Mouse (Mus musculus) inflammation-experienced regulatory T-cells, adult 6 months (primary cell): ENCODE measurements around the gene Mbtps1. TPM values are rescaled to one million over a fixed set of nuclear protein-coding genes. Genes with fewer than 3 reads are reported as not detected.

Experiments used
- ATAC-seq: one replicate; pipeline ENCODE4 v1.8.0; 2017
- polyA plus RNA-seq, 3 experiments: library from polyadenylated mRNA; unstranded; fragments of 100-300 nt; shearing (Covaris generic); gene quantifications; one replicate each; pipeline ENCODE4 v1.2.1; 2017

Gene Mbtps1
- polyA plus RNA-seq, 3 experiments from 2014 or later, result 32.6 to 52.2 (median 45.6) TPM

GRCm38 (mm10) chr8:119557821-119558602 is 523 bp downstream of the Mbtps1 start:
- ATAC-seq, result peak; percentile 67

DNA sequence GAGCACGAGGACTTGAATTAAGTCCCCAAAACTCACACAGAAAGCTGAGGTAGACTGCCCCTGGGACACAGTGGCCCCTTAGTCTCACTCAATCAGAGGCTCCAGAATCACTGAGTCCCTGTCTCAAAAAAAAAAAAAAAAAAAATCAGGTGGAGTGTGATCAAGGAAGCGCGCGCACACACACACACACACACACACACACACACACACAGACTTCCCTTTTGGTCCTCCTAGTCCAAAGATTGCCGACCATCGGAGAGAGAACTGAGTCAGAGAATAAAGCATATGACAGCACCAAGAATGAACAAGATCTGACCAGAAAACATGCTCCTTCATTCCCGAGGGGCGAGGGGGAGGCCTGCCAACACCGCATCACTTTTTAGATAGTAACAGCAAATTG is 1.4 kb downstream of the Mbtps1 start:
- no peak for ATAC-seq

- no peak for ATAC-seq
Measured at GRCm38 (mm10) chr8:119555861-119556260, 2.7 kb downstream of the Mbtps1 start.

DNA sequence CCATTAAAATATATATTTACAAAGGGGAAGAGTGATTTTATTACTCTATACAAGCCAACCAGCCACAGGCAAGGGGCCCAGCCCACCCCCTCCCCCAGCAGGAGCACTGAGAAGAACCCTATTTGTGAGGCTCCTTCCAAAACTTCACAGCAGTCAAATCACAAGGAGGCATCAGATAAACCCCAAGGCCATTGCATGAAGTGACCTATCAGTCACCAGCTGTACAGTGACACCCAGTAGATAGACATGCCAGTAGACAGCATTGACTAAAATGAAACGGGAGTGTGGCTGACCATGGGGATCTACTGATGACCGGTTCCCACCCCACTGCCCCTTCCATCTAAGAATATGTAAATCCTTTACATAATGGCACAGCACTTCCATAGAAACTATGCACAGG is 5.6 kb downstream of the Mbtps1 start:
- ATAC-seq, result no peak

GRCm38 (mm10) chr8:119548560-119549113 is 9.9 kb downstream of the Mbtps1 start:
- ATAC-seq, result no peak

DNA sequence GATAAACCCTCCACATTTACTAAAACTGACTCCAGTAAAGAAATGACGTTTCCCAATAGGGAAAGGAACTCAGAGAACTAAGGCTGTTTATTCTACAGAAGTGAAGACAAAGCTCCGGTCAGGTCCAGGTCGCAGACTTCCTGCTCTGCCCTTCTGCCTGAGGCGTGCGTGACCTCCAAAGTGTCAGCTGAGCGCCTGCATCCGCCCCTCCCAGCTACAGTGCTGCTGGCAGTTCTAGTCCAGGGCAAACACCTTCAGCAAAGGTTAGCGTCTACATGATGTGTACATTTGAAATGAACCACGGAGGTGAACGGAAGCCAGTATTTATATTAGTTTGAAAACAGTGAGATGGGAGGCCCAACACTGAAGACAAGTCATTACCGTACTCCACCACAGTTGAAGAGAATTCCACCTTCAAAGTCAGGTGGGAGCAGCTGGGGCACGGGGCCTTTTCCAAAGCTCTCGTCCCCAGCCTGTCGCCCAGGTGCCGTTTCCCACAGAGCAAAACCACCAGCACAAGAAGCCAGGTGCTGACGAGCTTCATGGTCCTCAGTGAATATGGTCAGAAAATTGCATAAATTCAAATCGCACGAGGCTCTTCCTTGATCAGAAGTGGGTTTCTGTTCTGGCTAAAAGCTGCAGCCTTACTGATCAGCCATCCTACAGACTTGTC is 11.4 kb downstream of the Mbtps1 start:
- peak; percentile 38 for ATAC-seq

GRCm38 (mm10) chr8:119545791-119546190 is 12.7 kb downstream of the Mbtps1 start:
- ATAC-seq, result peak; percentile 16

DNA sequence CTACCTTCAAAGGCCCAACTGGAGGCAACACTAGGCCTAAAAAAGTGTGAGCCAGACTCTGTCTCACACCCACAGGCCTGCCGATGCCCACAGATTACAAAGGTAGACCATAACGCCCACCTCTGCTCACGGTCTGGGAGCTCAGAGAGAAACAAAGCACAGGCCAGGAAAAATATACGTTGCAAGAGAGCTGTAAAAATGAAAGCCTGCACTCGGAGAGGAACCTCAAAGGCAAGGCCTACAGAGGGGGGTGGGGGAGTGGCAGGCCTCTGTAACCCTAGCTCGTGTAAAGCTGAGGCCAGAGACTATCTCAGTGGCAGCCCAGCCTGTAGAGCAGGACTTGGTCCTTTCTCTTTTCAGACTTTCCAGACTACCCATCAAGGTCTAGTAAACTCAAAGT is 13.4 kb downstream of the Mbtps1 start:
- peak; percentile 67 for ATAC-seq

DNA sequence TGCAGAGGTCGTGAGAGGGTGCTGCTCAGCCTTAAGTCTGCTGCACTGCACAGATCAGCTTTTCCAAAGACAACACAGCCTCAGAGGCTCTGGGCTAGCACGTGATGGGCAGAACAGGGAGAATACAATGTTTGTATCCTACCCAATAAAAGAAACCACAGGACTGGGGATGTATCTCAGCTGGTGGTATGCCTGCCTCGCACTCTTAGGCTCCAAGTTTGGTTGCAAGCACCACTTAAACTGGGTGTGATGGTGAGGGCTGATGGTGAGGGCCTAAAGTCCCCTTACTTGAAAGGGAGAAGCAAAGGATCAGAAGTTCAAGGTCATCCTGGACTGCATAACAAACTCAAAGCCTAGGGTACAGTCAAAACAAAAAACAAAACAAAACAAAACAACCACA is 13.9 kb downstream of the Mbtps1 start:
- ATAC-seq, result no peak

GRCm38 (mm10) chr8:119531973-119532372 is 26.6 kb downstream of the Mbtps1 start:
- ATAC-seq, result no peak

DNA sequence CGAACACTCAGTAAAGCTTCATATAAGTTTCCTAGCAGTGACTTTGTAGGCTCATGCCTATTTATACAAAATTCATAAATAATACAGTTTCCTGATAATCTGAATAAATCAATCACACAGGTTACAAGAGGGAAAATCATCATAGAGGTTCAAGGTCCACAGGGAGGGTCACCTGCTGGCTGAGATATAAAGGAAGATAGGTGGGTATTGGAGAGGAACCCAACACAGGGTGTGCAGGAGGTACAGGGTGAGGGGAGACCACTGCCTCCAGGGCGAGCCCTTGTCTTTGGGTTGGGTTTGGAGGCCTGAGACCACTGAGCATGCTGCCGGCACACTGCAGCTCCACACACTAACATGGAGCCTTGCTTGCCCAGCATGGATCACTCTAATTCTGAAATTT is 27.1 kb downstream of the Mbtps1 start:
- ATAC-seq, result no peak

DNA sequence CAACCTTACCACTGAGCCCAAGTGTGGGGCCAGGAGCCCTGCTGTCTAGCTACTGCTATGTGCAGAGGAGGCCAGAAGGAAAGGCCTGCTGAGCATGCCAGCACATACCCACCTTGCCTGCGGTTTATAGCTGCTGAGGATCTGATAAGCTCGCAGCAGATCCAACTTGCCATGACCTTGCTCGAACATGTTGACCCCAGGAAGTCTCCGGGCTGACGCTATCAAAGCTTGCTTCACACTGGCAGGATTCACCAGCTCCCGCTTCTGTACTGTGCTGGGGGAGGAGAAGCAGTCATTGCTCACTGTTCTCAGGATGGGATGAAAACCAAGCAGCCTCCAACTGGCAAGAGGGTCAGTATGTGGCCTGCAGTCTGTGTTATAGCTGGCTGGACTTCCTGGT is 27.6 kb downstream of the Mbtps1 start:
- ATAC-seq, result no peak

- no peak for ATAC-seq
Measured at GRCm38 (mm10) chr8:119528762-119529161, 29.8 kb downstream of the Mbtps1 start.

DNA sequence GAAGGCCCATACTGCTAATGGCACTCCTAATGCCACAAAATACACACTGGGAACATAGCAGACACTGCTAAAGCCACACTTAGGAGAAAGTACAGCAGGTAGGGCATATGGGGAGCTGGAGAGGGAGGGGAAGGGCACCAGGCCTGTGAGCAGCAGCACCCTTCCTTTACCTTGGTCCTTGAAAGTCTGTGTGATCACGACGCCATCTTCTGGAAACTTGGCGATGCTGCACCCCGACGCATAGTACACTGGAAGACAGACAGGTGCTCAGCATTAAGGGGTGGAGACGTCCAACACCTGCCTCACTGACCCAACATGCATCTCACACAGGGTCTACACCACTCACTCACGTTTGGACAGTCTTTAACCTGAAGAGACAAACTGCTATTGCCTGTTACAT is 38.4 kb downstream of the Mbtps1 start:
- no peak for ATAC-seq

DNA sequence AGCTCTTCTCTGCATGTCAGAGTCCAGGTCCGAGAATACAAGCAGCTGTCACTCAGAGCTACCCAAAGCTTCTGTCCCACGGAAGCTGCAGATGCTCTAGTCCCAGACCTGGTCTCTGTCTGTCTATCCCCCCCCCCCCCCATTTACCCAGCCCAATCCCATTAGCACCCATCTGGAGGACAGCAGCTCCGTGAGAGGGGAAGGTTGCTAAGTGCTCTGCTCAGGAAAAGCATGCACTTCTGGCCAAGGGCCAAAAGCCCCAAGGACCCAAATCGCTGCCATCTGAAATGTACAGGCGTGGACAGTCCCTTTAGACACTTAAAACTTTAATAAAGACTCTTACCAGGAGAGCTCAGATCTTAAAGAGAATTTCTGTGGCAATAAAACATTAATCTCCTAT is 41.9 kb downstream of the Mbtps1 start:
- no peak for ATAC-seq

- ATAC-seq, result no peak
Measured at GRCm38 (mm10) chr8:119515767-119516166, 42.8 kb downstream of the Mbtps1 start.

- no peak for ATAC-seq
Measured at GRCm38 (mm10) chr8:119514940-119515339, 43.6 kb downstream of the Mbtps1 start.

GRCm38 (mm10) chr8:119513405-119513804 is 45.1 kb downstream of the Mbtps1 start:
- no peak for ATAC-seq

- no peak for ATAC-seq
Measured at GRCm38 (mm10) chr8:119511722-119512121, 46.8 kb downstream of the Mbtps1 start.

DNA sequence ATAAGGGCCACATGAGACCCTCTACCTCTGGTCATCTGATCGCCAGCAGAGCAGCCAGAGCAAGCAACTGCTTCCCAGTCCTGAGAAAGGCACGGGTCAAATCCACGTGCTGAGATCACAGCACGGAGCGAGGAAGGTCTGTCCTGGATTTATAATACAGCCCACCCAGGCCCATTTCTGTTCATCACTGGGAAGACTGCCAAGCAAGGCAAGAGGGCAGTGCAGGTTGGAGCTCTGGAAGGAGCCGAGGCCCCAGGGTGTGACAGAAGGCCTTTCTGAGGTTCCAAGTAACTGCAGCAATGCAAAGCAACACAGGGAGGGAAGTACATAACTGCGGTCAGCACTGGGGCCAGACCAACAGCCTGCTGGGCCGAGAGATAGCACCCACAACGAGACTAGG is 48.1 kb downstream of the Mbtps1 start:
- no peak for ATAC-seq

DNA sequence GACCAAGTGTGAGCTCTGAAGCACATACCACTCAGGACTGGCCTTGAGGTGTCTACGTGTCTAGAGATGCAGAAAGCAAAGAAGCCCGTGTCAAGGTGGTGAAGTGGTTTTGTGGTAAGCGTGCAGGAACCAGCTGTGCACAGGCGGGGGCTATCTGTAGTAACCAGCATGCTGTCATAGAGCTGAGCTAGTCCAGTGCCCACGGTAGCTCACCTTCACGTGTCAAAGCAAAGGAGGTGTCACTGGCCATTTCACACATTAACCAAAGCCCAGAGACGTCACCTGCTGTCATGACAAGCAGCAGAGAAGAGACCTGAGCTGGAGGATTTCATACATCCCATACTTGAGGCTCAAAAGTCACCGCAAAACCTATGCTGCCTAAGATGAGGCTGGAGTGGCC is 52.4 kb downstream of the Mbtps1 start:
- no peak for ATAC-seq

DNA sequence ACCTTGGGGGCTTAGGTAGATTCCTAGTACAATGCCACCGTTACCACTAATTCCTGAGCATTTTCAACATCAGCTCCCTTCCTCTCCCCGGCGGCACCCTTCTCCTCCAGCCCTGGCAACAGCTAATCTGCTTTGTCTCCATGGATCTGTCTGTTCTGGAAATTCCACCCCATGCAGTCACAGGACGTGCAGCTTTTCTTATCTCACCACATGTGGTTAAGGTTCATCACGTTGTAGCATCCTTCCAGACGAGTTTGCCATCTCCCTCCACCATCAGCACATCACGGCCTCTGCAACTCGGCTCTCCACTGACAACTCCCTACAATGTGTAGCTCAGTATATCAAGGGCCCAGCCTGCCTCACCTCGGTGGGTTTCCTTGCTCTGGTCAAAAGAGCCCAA is 53.0 kb downstream of the Mbtps1 start:
- ATAC-seq, result no peak

DNA sequence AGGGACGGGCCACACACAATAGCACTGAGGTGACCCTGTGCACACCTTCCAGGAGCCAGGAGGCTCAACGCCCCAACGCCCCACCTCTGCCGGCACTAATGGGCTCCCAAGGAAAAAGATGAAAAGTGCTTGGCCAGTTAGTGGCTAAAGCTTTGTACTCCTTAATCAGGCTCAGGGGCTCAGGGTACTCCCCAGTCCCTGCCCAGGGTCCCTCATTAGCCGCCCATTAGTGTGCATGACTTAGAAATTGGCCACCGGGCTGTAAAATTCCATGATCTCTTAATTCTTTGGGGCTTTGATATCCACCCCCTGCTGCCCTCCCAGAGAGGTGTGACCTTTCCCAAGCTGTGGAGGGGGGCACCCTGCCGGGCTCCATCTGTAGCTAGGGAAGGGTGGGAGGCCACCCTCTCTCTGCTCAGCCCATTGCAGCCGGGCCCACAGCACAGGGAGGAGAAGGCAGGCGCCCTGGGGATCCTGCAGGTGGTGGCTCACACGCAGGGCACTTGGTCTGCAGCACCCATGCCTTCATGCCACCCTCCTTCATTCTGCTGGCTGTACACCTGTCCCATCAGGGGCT is 55.3 kb downstream of the Mbtps1 start:
- no peak for ATAC-seq

GRCm38 (mm10) chr8:119502111-119502510 is 56.4 kb downstream of the Mbtps1 start:
- ATAC-seq, result no peak
